Mouse (Mus musculus): ENCODE measurements around the gene Opalin. TPM values are rescaled to one million over a fixed set of nuclear protein-coding genes. Genes with fewer than 3 reads are reported as not detected.
A peak's percentile ranks its signal among the peaks of the same experiment; 100 is the strongest.

Gene Opalin
- polyA plus RNA-seq, 1 experiment from 2014 or later = not detected

GRCm38 (mm10) chr19:41088491-41088890 is 11.6 kb upstream of the Opalin start:
- H3K4me2 ChIP-seq (ENCODE audit: low read depth, low read length, severe bottlenecking) = peak overlapping the region; percentile 6; the same call in 1 of the 2 replicates
- DNase-seq (ENCODE audit: low spot score) = no peak
- no peak overlapping the region for H3K9ac ChIP-seq (ENCODE audit: low read length)
- WGBS = 35% methylated on average over 18 of the region's 18 CpGs
- no peak overlapping the region for H3K27ac ChIP-seq (ENCODE audit: low read depth, low read length)
- no peaks in the 10 kb centered on the region for H3K9me3 ChIP-seq (ENCODE audit: control insufficient read depth, low read length)
- H3K36me3 ChIP-seq (ENCODE audit: control insufficient read depth, insufficient read depth, low read length) = no peaks in the 10 kb centered on the region
- H3K4me3 ChIP-seq (ENCODE audit: low read depth, low read length) = no peak overlapping the region
- no peaks in the 10 kb centered on the region for H3K27me3 ChIP-seq (ENCODE audit: control insufficient read depth, insufficient read depth, low read length)
- no peak for ATAC-seq (replicated peaks; ENCODE audit: low FRiP score)
- no peaks in the 10 kb centered on the region for H3K4me1 ChIP-seq (replicated peaks; ENCODE audit: control insufficient read depth, insufficient read depth, low read length)

- Histone ChIP-seq H3K4me2 (ENCODE audit: low read depth, low read length, severe bottlenecking) (no peak overlapping the region), H3K9ac (ENCODE audit: low read length) (no peak overlapping the region), H3K36me3 (ENCODE audit: control insufficient read depth, insufficient read depth, low read length) (no peaks in the 10 kb centered on the region), H3K4me3 (ENCODE audit: low read depth, low read length) (no peak overlapping the region), H3K9me3 (ENCODE audit: control insufficient read depth, low read length) (no peaks in the 10 kb centered on the region), H3K4me1 (replicated peaks; ENCODE audit: control insufficient read depth, insufficient read depth, low read length) (no peaks in the 10 kb centered on the region), H3K27ac (ENCODE audit: low read depth, low read length) (no peak overlapping the region), H3K27me3 (ENCODE audit: control insufficient read depth, insufficient read depth, low read length) (no peaks in the 10 kb centered on the region)
- no peak for ATAC-seq (replicated peaks; ENCODE audit: low FRiP score)
- no peak for DNase-seq (ENCODE audit: low spot score)
- 45% methylated on average over 4 of the region's 4 CpGs for WGBS
These were observed 11.0 kb upstream of the Opalin start for GRCm38 (mm10) chr19:41087901-41088300.

DNA sequence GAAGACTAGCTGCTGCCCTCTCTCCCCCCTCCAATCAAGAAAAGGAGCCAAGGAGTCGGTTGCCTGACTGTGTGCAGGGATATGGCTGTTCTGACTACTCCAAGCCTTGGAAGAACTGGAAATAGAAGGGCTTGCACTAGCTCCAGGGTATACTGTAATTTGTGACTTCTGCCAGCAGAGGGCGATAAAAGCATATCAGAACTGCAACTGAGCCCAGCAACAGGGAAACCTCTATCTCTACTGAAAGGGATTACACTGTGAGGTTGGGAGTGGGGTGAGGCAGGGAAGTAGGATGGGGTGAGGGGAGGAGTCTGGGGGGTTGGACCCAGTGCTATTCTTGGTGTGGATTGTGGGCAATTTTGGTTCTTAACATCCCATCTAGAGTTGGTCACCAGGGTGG is 9.8 kb upstream of the Opalin start:
- Histone ChIP-seq H3K27me3 (ENCODE audit: control insufficient read depth, insufficient read depth, low read length) (no peaks in the 10 kb centered on the region), H3K9me3 (ENCODE audit: control insufficient read depth, low read length) (no peaks in the 10 kb centered on the region), H3K36me3 (ENCODE audit: control insufficient read depth, insufficient read depth, low read length) (no peaks in the 10 kb centered on the region), H3K4me2 (ENCODE audit: low read depth, low read length, severe bottlenecking) (no peak overlapping the region), H3K27ac (ENCODE audit: low read depth, low read length) (no peak overlapping the region), H3K4me3 (ENCODE audit: low read depth, low read length) (no peak overlapping the region), H3K4me1 (replicated peaks; ENCODE audit: control insufficient read depth, insufficient read depth, low read length) (no peaks in the 10 kb centered on the region), H3K9ac (ENCODE audit: low read length) (no peak overlapping the region)
- peak; percentile 83 for DNase-seq (ENCODE audit: low spot score)
- WGBS = 3% methylated on average over 2 of the region's 2 CpGs
- peak; percentile 71 for ATAC-seq (replicated peaks; ENCODE audit: low FRiP score)

GRCm38 (mm10) chr19:41086289-41086688 is 9.4 kb upstream of the Opalin start:
- no peak overlapping the region for H3K4me3 ChIP-seq (ENCODE audit: low read depth, low read length)
- H3K9me3 ChIP-seq (ENCODE audit: control insufficient read depth, low read length) = no peaks in the 10 kb centered on the region
- no peak overlapping the region for H3K9ac ChIP-seq (ENCODE audit: low read length)
- no peaks in the 10 kb centered on the region for H3K36me3 ChIP-seq (ENCODE audit: control insufficient read depth, insufficient read depth, low read length)
- ATAC-seq (replicated peaks; ENCODE audit: low FRiP score) (peak; percentile 13; the same call in 1 of the 2 replicates), DNase-seq (ENCODE audit: low spot score) (no peak)
- H3K4me1 ChIP-seq (replicated peaks; ENCODE audit: control insufficient read depth, insufficient read depth, low read length) = no peaks in the 10 kb centered on the region
- 89% methylated on average over 6 of the region's 6 CpGs for WGBS
- H3K27me3 ChIP-seq (ENCODE audit: control insufficient read depth, insufficient read depth, low read length) = no peaks in the 10 kb centered on the region
- H3K4me2 ChIP-seq (ENCODE audit: low read depth, low read length, severe bottlenecking) = no peak overlapping the region
- no peak overlapping the region for H3K27ac ChIP-seq (ENCODE audit: low read depth, low read length)

- Histone ChIP-seq H3K9ac (ENCODE audit: low read length) (no peak overlapping the region), H3K4me3 (ENCODE audit: low read depth, low read length) (no peak overlapping the region), H3K4me1 (replicated peaks; ENCODE audit: control insufficient read depth, insufficient read depth, low read length) (no peaks in the 10 kb centered on the region; the same call in 1 of the 2 replicates), H3K36me3 (ENCODE audit: control insufficient read depth, insufficient read depth, low read length) (no peaks in the 10 kb centered on the region), H3K27ac (ENCODE audit: low read depth, low read length) (no peak overlapping the region), H3K27me3 (ENCODE audit: control insufficient read depth, insufficient read depth, low read length) (no peaks in the 10 kb centered on the region; the same call in 1 of the 2 replicates), H3K9me3 (ENCODE audit: control insufficient read depth, low read length) (no peaks in the 10 kb centered on the region), H3K4me2 (ENCODE audit: low read depth, low read length, severe bottlenecking) (no peak overlapping the region)
- WGBS = 93% methylated on average over 14 of the region's 14 CpGs
- DNase-seq (ENCODE audit: low spot score) (no peak), ATAC-seq (replicated peaks; ENCODE audit: low FRiP score) (no peak)
These were observed 6.7 kb upstream of the Opalin start for GRCm38 (mm10) chr19:41083646-41084045.

DNA sequence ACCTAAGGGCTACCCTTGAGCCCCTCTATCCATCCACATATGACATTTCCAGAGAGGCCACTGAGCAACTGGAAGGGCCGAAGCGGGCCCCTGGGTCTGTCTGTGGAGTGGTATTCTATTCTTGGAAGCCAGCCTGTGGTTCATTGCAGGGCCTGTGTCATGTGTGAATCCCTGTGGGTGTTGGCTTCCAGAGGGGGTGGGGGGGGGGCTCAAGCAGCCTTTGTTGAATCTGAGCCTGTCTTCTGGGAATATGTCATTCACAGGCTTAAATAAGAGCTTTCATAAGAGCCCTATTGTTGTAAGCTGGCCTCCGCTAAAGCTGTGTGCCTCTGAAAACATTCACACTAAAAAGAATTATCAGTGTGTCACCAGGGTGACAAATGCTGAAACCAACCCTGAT is 4.7 kb upstream of the Opalin start:
- no peak; the same call in 1 of the 2 replicates for ATAC-seq (replicated peaks; ENCODE audit: low FRiP score)
- Histone ChIP-seq H3K9me3 (ENCODE audit: control insufficient read depth, low read length) (no peaks in the 10 kb centered on the region), H3K4me3 (ENCODE audit: low read depth, low read length) (no peak overlapping the region), H3K4me1 (replicated peaks; ENCODE audit: control insufficient read depth, insufficient read depth, low read length) (no peaks in the 10 kb centered on the region; the same call in 1 of the 2 replicates), H3K27me3 (ENCODE audit: control insufficient read depth, insufficient read depth, low read length) (no peaks in the 10 kb centered on the region; the same call in 1 of the 2 replicates), H3K27ac (ENCODE audit: low read depth, low read length) (no peak overlapping the region), H3K36me3 (ENCODE audit: control insufficient read depth, insufficient read depth, low read length) (no peaks in the 10 kb centered on the region), H3K9ac (ENCODE audit: low read length) (no peak overlapping the region), H3K4me2 (ENCODE audit: low read depth, low read length, severe bottlenecking) (no peak overlapping the region)
- DNase-seq (ENCODE audit: low spot score) = no peak
- 46% methylated on average over 3 of the region's 3 CpGs for WGBS

- peak; percentile 42 for DNase-seq (ENCODE audit: low spot score)
- 89% methylated on average over 14 of the region's 14 CpGs for WGBS
These were observed 3.0 kb downstream of the Opalin start for GRCm38 (mm10) chr19:41073746-41074455.

DNA sequence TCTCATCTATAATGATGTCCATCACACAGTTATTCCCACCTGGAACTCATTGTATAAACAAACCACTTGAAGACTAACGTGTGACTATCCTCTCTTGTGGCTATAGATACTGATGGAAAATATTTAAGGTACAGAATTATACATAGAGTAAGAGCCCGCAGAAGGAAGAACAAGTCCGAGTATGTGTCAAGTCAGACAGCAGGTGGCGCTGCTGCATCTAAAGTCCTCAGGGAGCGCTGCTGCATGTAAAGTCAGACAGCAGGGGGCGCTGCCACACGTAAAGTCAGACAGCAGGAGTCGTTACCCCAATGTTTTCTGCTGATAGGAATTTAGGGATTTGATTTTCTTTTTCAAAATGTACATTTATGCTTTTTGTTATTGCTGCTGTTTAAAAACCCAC is 5.4 kb downstream of the Opalin start:
- no peaks in the 10 kb centered on the region for H3K27me3 ChIP-seq (ENCODE audit: control insufficient read depth, insufficient read depth, low read length)
- WGBS = 7% methylated on average over 8 of the region's 8 CpGs

More at GRCm38 (mm10) chr19:41073746-41074455, 3.0 kb downstream of the Opalin start:
- Histone ChIP-seq H3K9me3 (ENCODE audit: control insufficient read depth, low read length) (no peaks in the 10 kb centered on the region), H3K36me3 (ENCODE audit: control insufficient read depth, insufficient read depth, low read length) (no peaks in the 10 kb centered on the region), H3K4me2 (ENCODE audit: low read depth, low read length, severe bottlenecking) (no peak overlapping the region), H3K4me1 (replicated peaks; ENCODE audit: control insufficient read depth, insufficient read depth, low read length) (no peaks in the 10 kb centered on the region), H3K27me3 (ENCODE audit: control insufficient read depth, insufficient read depth, low read length) (no peaks in the 10 kb centered on the region), H3K27ac (ENCODE audit: low read depth, low read length) (no peak overlapping the region), H3K4me3 (ENCODE audit: low read depth, low read length) (no peak overlapping the region), H3K9ac (ENCODE audit: low read length) (no peak overlapping the region)
- ATAC-seq (replicated peaks; ENCODE audit: low FRiP score) = no peak

GRCm38 (mm10) chr19:41054702-41055101 is 22.2 kb downstream of the Opalin start:
- 72% methylated on average over 4 of the region's 4 CpGs for WGBS
- H3K36me3 ChIP-seq (ENCODE audit: control insufficient read depth, insufficient read depth, low read length) = no peaks in the 10 kb centered on the region
- H3K9ac ChIP-seq (ENCODE audit: low read length) = no peak overlapping the region
- H3K4me1 ChIP-seq (replicated peaks; ENCODE audit: control insufficient read depth, insufficient read depth, low read length) = no peaks in the 10 kb centered on the region
- no peak overlapping the region for H3K4me2 ChIP-seq (ENCODE audit: low read depth, low read length, severe bottlenecking)
- no peaks in the 10 kb centered on the region for H3K27me3 ChIP-seq (ENCODE audit: control insufficient read depth, insufficient read depth, low read length)
- no peak overlapping the region for H3K27ac ChIP-seq (ENCODE audit: low read depth, low read length)
- DNase-seq (ENCODE audit: low spot score) (no peak), ATAC-seq (replicated peaks; ENCODE audit: low FRiP score) (no peak)
- no peak overlapping the region for H3K4me3 ChIP-seq (ENCODE audit: low read depth, low read length)
- H3K9me3 ChIP-seq (ENCODE audit: control insufficient read depth, low read length) = no peaks in the 10 kb centered on the region

More for the DNA sequence above, 5.4 kb downstream of the Opalin start:
- H3K9me3 ChIP-seq (ENCODE audit: control insufficient read depth, low read length) = no peaks in the 10 kb centered on the region
- H3K4me2 ChIP-seq (ENCODE audit: low read depth, low read length, severe bottlenecking) = no peak overlapping the region
- no peak overlapping the region for H3K27ac ChIP-seq (ENCODE audit: low read depth, low read length)
- no peaks in the 10 kb centered on the region for H3K36me3 ChIP-seq (ENCODE audit: control insufficient read depth, insufficient read depth, low read length)
- no peak overlapping the region for H3K4me3 ChIP-seq (ENCODE audit: low read depth, low read length)
- no peak overlapping the region for H3K9ac ChIP-seq (ENCODE audit: low read length)
- peak; percentile 95 for DNase-seq (ENCODE audit: low spot score)
- no peak for ATAC-seq (replicated peaks; ENCODE audit: low FRiP score)
- H3K4me1 ChIP-seq (replicated peaks; ENCODE audit: control insufficient read depth, insufficient read depth, low read length) = no peaks in the 10 kb centered on the region

Data from forebrain, embryonic 11.5 days (tissue).